Mouse (Mus musculus): ENCODE results near the gene Dip2a. TPM values are rescaled to one million over a fixed set of nuclear protein-coding genes. Genes with fewer than 3 reads are reported as not detected.

The Dip2a gene
- polyA plus RNA-seq, 2 experiments = 8.3 to 32.2 TPM

DNA sequence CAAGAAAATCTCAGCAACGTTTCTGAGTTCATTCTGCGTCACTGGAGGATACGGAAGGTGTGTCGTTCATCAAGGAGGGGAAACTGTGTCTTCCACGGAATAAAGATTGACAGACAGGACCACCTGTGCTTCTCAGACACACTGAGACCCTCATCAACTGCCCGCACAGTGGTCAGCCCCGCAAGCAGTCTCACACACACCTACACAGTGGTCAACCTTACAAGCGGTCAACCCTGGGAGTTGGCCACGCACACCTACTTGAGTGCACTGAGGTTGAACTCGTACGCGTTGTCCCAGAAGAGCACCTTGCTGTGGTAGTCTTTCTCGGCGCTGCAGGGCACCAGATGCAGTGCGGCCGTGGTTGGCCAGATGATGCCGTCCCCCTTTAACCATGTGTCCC is 128.0 kb downstream of the Dip2a start:
- H3K4me3 ChIP-seq (replicated peaks; ENCODE audit: low read length) = no peak overlapping the region
- no peak overlapping the region for H3K4me2 ChIP-seq (replicated peaks; ENCODE audit: low read depth, low read length, severe bottlenecking)
- no peak overlapping the region for H3K27ac ChIP-seq (replicated peaks; ENCODE audit: low read depth, low read length)
- H3K27me3 ChIP-seq (ENCODE audit: control insufficient read depth, insufficient read depth, low read length) = no peaks in the 10 kb centered on the region
- ATAC-seq (ENCODE audit: low FRiP score, low read depth) (no peak), DNase-seq (ENCODE audit: low spot score) (no peak)
- peaks cover 16% of the 10 kb centered on the region; the same call in 1 of the 2 replicates for H3K9me3 ChIP-seq (ENCODE audit: control insufficient read depth, low read length)
- no peaks in the 10 kb centered on the region for H3K4me1 ChIP-seq (ENCODE audit: control insufficient read depth, insufficient read depth, low read length)
- peaks cover 89% of the 10 kb centered on the region for H3K36me3 ChIP-seq (ENCODE audit: control insufficient read depth, insufficient read depth, low read length)
- 96% methylated on average over 17 of the region's 17 CpGs for WGBS
- TF ChIP-seq POLR2A (IDR thresholded peaks at IDR 0.05; ENCODE audit: borderline replicate concordance, extremely low read depth, insufficient read depth, insufficient read length) = no peak
- no peak overlapping the region for H3K9ac ChIP-seq (ENCODE audit: low read depth, low read length, severe bottlenecking)

DNA sequence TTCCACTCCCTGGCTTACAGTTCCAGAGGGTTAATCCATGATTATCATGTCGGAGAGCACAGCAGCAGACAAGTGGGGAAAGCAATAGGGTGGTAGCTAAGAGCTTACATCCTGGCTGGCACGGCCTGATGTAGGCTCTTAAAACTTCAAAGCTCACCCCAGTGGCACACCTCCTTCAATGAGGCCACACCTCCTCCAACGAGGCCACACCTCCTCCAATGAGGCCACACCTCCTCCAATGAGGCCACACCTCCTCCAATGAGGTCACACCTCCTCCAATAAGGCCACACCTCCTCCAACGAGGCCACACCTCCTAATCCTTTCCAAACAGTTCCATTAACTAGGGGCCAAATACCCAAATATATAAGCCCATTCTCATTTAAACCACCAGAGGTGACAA is 130.9 kb downstream of the Dip2a start:
- no peak for TF ChIP-seq POLR2A (IDR thresholded peaks at IDR 0.05; ENCODE audit: borderline replicate concordance, extremely low read depth, insufficient read depth, insufficient read length)
- Histone ChIP-seq H3K9me3 (ENCODE audit: control insufficient read depth, low read length) (peaks cover 16% of the 10 kb centered on the region; the same call in 1 of the 2 replicates), H3K4me1 (ENCODE audit: control insufficient read depth, insufficient read depth, low read length) (no peaks in the 10 kb centered on the region), H3K27me3 (ENCODE audit: control insufficient read depth, insufficient read depth, low read length) (no peaks in the 10 kb centered on the region), H3K27ac (replicated peaks; ENCODE audit: low read depth, low read length) (no peak overlapping the region), H3K36me3 (ENCODE audit: control insufficient read depth, insufficient read depth, low read length) (peaks cover 75% of the 10 kb centered on the region), H3K4me3 (replicated peaks; ENCODE audit: low read length) (no peak overlapping the region), H3K4me2 (replicated peaks; ENCODE audit: low read depth, low read length, severe bottlenecking) (no peak overlapping the region), H3K9ac (ENCODE audit: low read depth, low read length, severe bottlenecking) (no peak overlapping the region)
- 87% methylated on average over 4 of the region's 4 CpGs for WGBS
- no peak for DNase-seq (ENCODE audit: low spot score)
- no peak for ATAC-seq (ENCODE audit: low FRiP score, low read depth)

DNA sequence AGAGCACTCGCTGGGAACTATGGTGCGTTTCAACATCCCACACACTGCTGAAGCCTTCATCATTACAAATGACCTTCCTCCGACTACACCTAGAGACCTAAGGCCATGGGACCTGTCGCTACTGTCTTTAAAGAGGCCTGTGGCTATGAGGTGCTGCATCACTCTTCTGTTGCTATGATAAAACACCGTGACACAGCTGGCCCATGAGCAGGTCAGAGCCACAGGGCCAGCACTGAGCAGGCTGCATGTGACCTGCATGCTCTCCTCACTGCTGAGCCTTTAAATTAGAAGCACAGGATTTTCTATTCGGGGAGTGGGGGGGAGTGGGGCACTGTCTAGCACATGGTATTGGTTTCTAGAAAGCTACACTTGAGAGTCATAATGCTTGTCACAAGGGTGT is 133.0 kb downstream of the Dip2a start:
- Histone ChIP-seq H3K27me3 (ENCODE audit: control insufficient read depth, insufficient read depth, low read length) (no peaks in the 10 kb centered on the region), H3K36me3 (ENCODE audit: control insufficient read depth, insufficient read depth, low read length) (peaks cover 76% of the 10 kb centered on the region)

DNA sequence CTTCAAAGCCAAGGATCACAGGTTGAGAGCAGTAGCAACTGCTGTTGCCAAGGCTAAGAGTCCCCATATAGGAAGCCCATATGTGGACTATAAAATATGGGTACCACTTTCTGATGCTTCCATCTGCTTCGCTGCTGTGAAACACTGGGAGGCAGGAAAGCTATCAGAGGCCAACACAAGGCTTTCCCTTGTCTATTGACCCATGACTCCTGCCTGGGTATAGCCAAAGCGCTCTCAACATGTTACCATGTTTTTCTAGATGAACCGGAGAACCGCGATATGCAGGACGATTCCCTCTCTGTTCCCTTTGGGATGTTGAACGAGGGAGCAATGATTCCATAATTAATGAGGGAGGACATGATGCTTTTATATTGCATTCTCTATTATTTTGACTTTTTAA is 134.3 kb downstream of the Dip2a start:
- 97% methylated on average over 7 of the region's 7 CpGs for WGBS
- peaks cover 16% of the 10 kb centered on the region; the same call in 1 of the 2 replicates for H3K9me3 ChIP-seq (ENCODE audit: control insufficient read depth, low read length)
- TF ChIP-seq POLR2A (IDR thresholded peaks at IDR 0.05; ENCODE audit: borderline replicate concordance, extremely low read depth, insufficient read depth, insufficient read length) = no peak
- no peak overlapping the region for H3K4me2 ChIP-seq (replicated peaks; ENCODE audit: low read depth, low read length, severe bottlenecking)
- no peak overlapping the region for H3K27ac ChIP-seq (replicated peaks; ENCODE audit: low read depth, low read length)
- no peak overlapping the region for H3K4me3 ChIP-seq (replicated peaks; ENCODE audit: low read length)
- no peaks in the 10 kb centered on the region for H3K4me1 ChIP-seq (ENCODE audit: control insufficient read depth, insufficient read depth, low read length)
- DNase-seq (ENCODE audit: low spot score) (no peak), ATAC-seq (ENCODE audit: low FRiP score, low read depth) (no peak)
- H3K9ac ChIP-seq (ENCODE audit: low read depth, low read length, severe bottlenecking) = no peak overlapping the region
- H3K36me3 ChIP-seq (ENCODE audit: control insufficient read depth, insufficient read depth, low read length) = peaks cover 70% of the 10 kb centered on the region
- no peaks in the 10 kb centered on the region for H3K27me3 ChIP-seq (ENCODE audit: control insufficient read depth, insufficient read depth, low read length)

More for the DNA sequence above, 133.0 kb downstream of the Dip2a start:
- Histone ChIP-seq H3K4me3 (replicated peaks; ENCODE audit: low read length) (no peak overlapping the region), H3K9me3 (ENCODE audit: control insufficient read depth, low read length) (peaks cover 16% of the 10 kb centered on the region; the same call in 1 of the 2 replicates), H3K4me1 (ENCODE audit: control insufficient read depth, insufficient read depth, low read length) (no peaks in the 10 kb centered on the region), H3K4me2 (replicated peaks; ENCODE audit: low read depth, low read length, severe bottlenecking) (no peak overlapping the region), H3K9ac (ENCODE audit: low read depth, low read length, severe bottlenecking) (no peak overlapping the region), H3K27ac (replicated peaks; ENCODE audit: low read depth, low read length) (no peak overlapping the region)
- DNase-seq (ENCODE audit: low spot score) (no peak), ATAC-seq (ENCODE audit: low FRiP score, low read depth) (no peak)
- no peak for TF ChIP-seq POLR2A (IDR thresholded peaks at IDR 0.05; ENCODE audit: borderline replicate concordance, extremely low read depth, insufficient read depth, insufficient read length)
- WGBS = 91% methylated on average over 6 of the region's 6 CpGs

Other genes starting within 250 kb of the Dip2a start
- gene Slc5a4b, start 234.3 kb downstream of the Dip2a start, polyA plus RNA-seq (2012; rRNA removed) = not detected in 2 replicates
- not detected in 2 replicates for gene Slc5a4b, start 234.3 kb downstream of the Dip2a start, polyA plus RNA-seq (2014; fragmentation: Nextera tagmentation; extraction: Ambion mirVana)
- 0.03 TPM in 1 of 2 replicates, not detected in the other for gene Slc5a4a, start 197.8 kb downstream of the Dip2a start, polyA plus RNA-seq (2012; rRNA removed)
- gene Slc5a4a, start 197.8 kb downstream of the Dip2a start, polyA plus RNA-seq (2014; fragmentation: Nextera tagmentation; extraction: Ambion mirVana) = not detected in 2 replicates
- gene Prmt2, start 107.4 kb downstream of the Dip2a start, polyA plus RNA-seq (2012; rRNA removed) = 61.4 and 70.6 TPM in 2 replicates
- gene Prmt2, start 107.4 kb downstream of the Dip2a start, polyA plus RNA-seq (2014; fragmentation: Nextera tagmentation; extraction: Ambion mirVana) = 57.9 and 61.9 TPM in 2 replicates
- gene S100b, start 91.4 kb downstream of the Dip2a start, polyA plus RNA-seq (2012; rRNA removed) = 20.1 and 21.5 TPM in 2 replicates
- 8.5 and 9.9 TPM in 2 replicates for gene S100b, start 91.4 kb downstream of the Dip2a start, polyA plus RNA-seq (2014; fragmentation: Nextera tagmentation; extraction: Ambion mirVana)
- gene AC141477.1, start 95.2 kb upstream of the Dip2a start, polyA plus RNA-seq (2012; rRNA removed) = not detected in 2 replicates
- not detected in 2 replicates for gene AC141477.1, start 95.2 kb upstream of the Dip2a start, polyA plus RNA-seq (2014; fragmentation: Nextera tagmentation; extraction: Ambion mirVana)
- gene Pcnt, start 97.5 kb upstream of the Dip2a start, polyA plus RNA-seq (2012; rRNA removed) = 27.9 and 32.8 TPM in 2 replicates
- 17.2 and 17.3 TPM in 2 replicates for gene Pcnt, start 97.5 kb upstream of the Dip2a start, polyA plus RNA-seq (2014; fragmentation: Nextera tagmentation; extraction: Ambion mirVana)
- gene 2610028H24Rik, start 103.8 kb upstream of the Dip2a start, polyA plus RNA-seq (2012; rRNA removed) = not detected in 2 replicates
- gene 2610028H24Rik, start 103.8 kb upstream of the Dip2a start, polyA plus RNA-seq (2014; fragmentation: Nextera tagmentation; extraction: Ambion mirVana) = not detected in 2 replicates
- 45.6 and 46.4 TPM in 2 replicates for gene Mcm3ap, start 123.6 kb upstream of the Dip2a start, polyA plus RNA-seq (2012; rRNA removed)
- 65.8 and 75.2 TPM in 2 replicates for gene Mcm3ap, start 123.6 kb upstream of the Dip2a start, polyA plus RNA-seq (2014; fragmentation: Nextera tagmentation; extraction: Ambion mirVana)
- 3.2 and 3.5 TPM in 2 replicates for gene Ybey, start 123.8 kb upstream of the Dip2a start, polyA plus RNA-seq (2012; rRNA removed)
- gene Ybey, start 123.8 kb upstream of the Dip2a start, polyA plus RNA-seq (2014; fragmentation: Nextera tagmentation; extraction: Ambion mirVana) = 4.3 TPM in 2 replicates
- gene Lss, start 186.3 kb upstream of the Dip2a start, polyA plus RNA-seq (2012; rRNA removed) = 30.2 and 34.9 TPM in 2 replicates
- 23.7 and 25.4 TPM in 2 replicates for gene Lss, start 186.3 kb upstream of the Dip2a start, polyA plus RNA-seq (2014; fragmentation: Nextera tagmentation; extraction: Ambion mirVana)
- 0.05 and 0.13 TPM in 2 replicates for gene Spatc1l, start 217.0 kb upstream of the Dip2a start, polyA plus RNA-seq (2012; rRNA removed)
- gene Spatc1l, start 217.0 kb upstream of the Dip2a start, polyA plus RNA-seq (2014; fragmentation: Nextera tagmentation; extraction: Ambion mirVana) = not detected in 2 replicates
- 0.08 TPM in 2 replicates for gene Ftcd, start 230.4 kb upstream of the Dip2a start, polyA plus RNA-seq (2012; rRNA removed)
- 0.06 and 0.50 TPM in 2 replicates for gene Ftcd, start 230.4 kb upstream of the Dip2a start, polyA plus RNA-seq (2014; fragmentation: Nextera tagmentation; extraction: Ambion mirVana)

Measured in limb, embryonic 14.5 days (tissue).